Mouse (Mus musculus) layer of hippocampus, adult 6 months (tissue): Measurements from ENCODE around the gene Ldha. TPM values are rescaled to one million over a fixed set of nuclear protein-coding genes. Genes with fewer than 3 reads are reported as not detected.

Experiments used
- long read RNA-seq, 2 experiments: library from polyadenylated mRNA; unstranded; transcript quantifications; one replicate each; pipeline ENCODE4 v2.0.0; 2019 to 2020
- polyA plus RNA-seq: library from polyadenylated mRNA; unstranded; fragments of <200 nt; fragmentation: Nextera tagmentation; gene quantifications from 2 replicates; pipeline ENCODE4 v1.2.3, GENCODE M21; 2021

Ldha gene
- polyA plus RNA-seq: 957 and 989 TPM in 2 replicates
- long read RNA-seq, experiment 1, transcript Ldha-202 (8 exons, 1,588 nt): major isoform, 1,697 of 1,842 reads
- long read RNA-seq, experiment 1, partial matches to known transcripts: 120 of 1,842 reads
- long read RNA-seq, experiment 1, other reads (novel, unspliced or antisense): 25 of 1,842 reads
- long read RNA-seq, experiment 2, transcript Ldha-202 (8 exons, 1,588 nt): major isoform, 3,773 of 3,880 reads
- long read RNA-seq, experiment 2, transcript Ldha-210 (8 exons, 1,815 nt): minor isoform, 5 of 3,880 reads
- long read RNA-seq, experiment 2, partial matches to known transcripts: 57 of 3,880 reads
- long read RNA-seq, experiment 2, other reads (novel, unspliced or antisense): 45 of 3,880 reads

GRCm38 (mm10) chr7:46840787-46841525 lies at the start of gene Ldha:
Gene Ldha, plus strand, starts transcription at chr7:46841475.

GRCm38 (mm10) chr7:46795287-46796205 lies 45.7 kb upstream of the Ldha start, which contains the start of the genes Hps5 and Gtf2h1:
Gene Hps5, minus strand, starts transcription at chr7:46796064.
Gene Gtf2h1, plus strand, starts transcription at chr7:46796103.

GRCm38 (mm10) chr7:46860996-46861395 lies 19.7 kb downstream of the Ldha start, which contains the start of gene Ldhc:
Gene Ldhc, plus strand, starts transcription at chr7:46861203.

Other genes starting within 250 kb of the Ldha start
- gene Sergef, start 201.7 kb upstream of the Ldha start, polyA plus RNA-seq: 32.6 and 34.1 TPM in 2 replicates
- 0.34 and 0.64 TPM in 2 replicates for gene Tph1, start 168.9 kb upstream of the Ldha start, polyA plus RNA-seq
- 9.9 and 11.1 TPM in 2 replicates for gene Saal1, start 130.8 kb upstream of the Ldha start, polyA plus RNA-seq
- gene Saa3, start 125.8 kb upstream of the Ldha start, polyA plus RNA-seq: not detected in 2 replicates
- gene Saa4, start 108.9 kb upstream of the Ldha start, polyA plus RNA-seq: not detected in 2 replicates
- 0.19 and 0.28 TPM in 2 replicates for gene Saa1, start 98.5 kb upstream of the Ldha start, polyA plus RNA-seq
- 0.53 TPM in 1 of 2 replicates, not detected in the other for gene Saa2, start 89.7 kb upstream of the Ldha start, polyA plus RNA-seq
- gene Hps5, start 45.4 kb upstream of the Ldha start, polyA plus RNA-seq: 3.3 and 4.4 TPM in 2 replicates
- gene Gtf2h1, start 45.4 kb upstream of the Ldha start, polyA plus RNA-seq: 14.6 and 17.1 TPM in 2 replicates
- not detected in 2 replicates for gene Ldhc, start 19.7 kb downstream of the Ldha start, polyA plus RNA-seq
- gene Tsg101, start 78.5 kb downstream of the Ldha start, polyA plus RNA-seq: 239 and 241 TPM in 2 replicates
- 3.5 and 3.6 TPM in 2 replicates for gene Uevld, start 117.1 kb downstream of the Ldha start, polyA plus RNA-seq
- gene Gm9999, start 142.1 kb downstream of the Ldha start, polyA plus RNA-seq: not detected in 2 replicates
- 3.9 and 5.5 TPM in 2 replicates for gene Spty2d1, start 166.9 kb downstream of the Ldha start, polyA plus RNA-seq
- 23.7 and 27.1 TPM in 2 replicates for gene Tmem86a, start 209.1 kb downstream of the Ldha start, polyA plus RNA-seq